Mouse (Mus musculus): ENCODE data around the gene Disp2. TPM values are rescaled to one million over a fixed set of nuclear protein-coding genes. Genes with fewer than 3 reads are reported as not detected.

The Disp2 gene
- polyA plus RNA-seq, 1 experiment from 2014 or later, result 2.3 TPM

DNA sequence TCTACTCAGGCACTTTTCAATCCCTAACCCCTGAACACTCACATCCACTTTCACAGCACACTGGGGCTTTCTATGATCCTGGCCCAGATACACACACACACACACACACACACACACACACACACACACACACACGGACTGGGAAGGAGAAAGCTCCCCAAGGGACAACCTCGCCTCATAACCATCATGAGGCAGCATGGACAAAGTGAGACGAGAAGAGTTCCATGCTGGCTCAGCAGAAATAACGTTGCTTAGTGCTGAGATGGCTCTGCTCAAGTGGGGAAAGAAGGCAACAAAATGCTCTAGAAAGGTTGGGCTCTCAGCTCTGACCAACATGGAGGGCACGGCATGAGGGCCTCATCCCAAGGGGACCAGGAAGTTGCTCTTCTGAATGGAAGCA, 61.7 kb downstream of the Disp2 start:
- ATAC-seq, result no peak
- Histone ChIP-seq H3K4me3 (ENCODE audit: low read length) (no peak overlapping the region), H3K4me2 (ENCODE audit: low read depth, low read length) (no peak overlapping the region), H3K9me3 (ENCODE audit: control insufficient read depth, low read length) (no peaks in the 10 kb centered on the region), H3K4me1 (ENCODE audit: control insufficient read depth, insufficient read depth, low read length) (no peaks in the 10 kb centered on the region), H3K36me3 (ENCODE audit: control insufficient read depth, insufficient read depth, low read length) (no peaks in the 10 kb centered on the region), H3K27me3 (replicated peaks; ENCODE audit: control insufficient read depth, insufficient read depth, low read length) (no peaks in the 10 kb centered on the region), H3K27ac (ENCODE audit: low read length) (no peak overlapping the region), H3K9ac (ENCODE audit: low read depth, low read length) (no peak overlapping the region)
- WGBS, result 74% methylated on average over 5 of the region's 5 CpGs

DNA sequence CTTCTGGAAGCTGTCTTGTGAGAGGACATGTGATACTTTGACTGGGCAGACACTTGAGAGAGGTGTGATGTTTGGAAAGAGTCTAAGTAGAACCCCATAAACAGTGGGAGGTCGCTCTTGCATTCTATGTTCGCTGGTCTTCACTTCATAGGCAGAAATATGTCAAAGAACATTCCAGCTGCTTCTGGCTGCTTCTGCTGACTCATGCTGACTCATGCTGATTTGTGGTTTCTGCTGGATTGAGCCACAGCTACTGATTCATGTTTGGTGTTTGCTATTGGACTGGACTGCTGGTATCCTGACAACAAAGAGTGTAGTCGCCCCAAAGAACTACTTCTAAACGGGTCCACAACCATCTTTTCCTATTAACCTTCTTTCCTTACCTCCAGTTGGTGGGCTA, 62.3 kb downstream of the Disp2 start:
- H3K27me3 ChIP-seq (replicated peaks; ENCODE audit: control insufficient read depth, insufficient read depth, low read length), result no peaks in the 10 kb centered on the region
- H3K27ac ChIP-seq (ENCODE audit: low read length), result no peak overlapping the region
- no peaks in the 10 kb centered on the region for H3K9me3 ChIP-seq (ENCODE audit: control insufficient read depth, low read length)
- no peak overlapping the region for H3K4me2 ChIP-seq (ENCODE audit: low read depth, low read length)
- 83% methylated on average over 4 of the region's 4 CpGs for WGBS
- no peak for ATAC-seq
- H3K36me3 ChIP-seq (ENCODE audit: control insufficient read depth, insufficient read depth, low read length), result no peaks in the 10 kb centered on the region
- H3K4me3 ChIP-seq (ENCODE audit: low read length), result no peak overlapping the region
- no peak overlapping the region for H3K9ac ChIP-seq (ENCODE audit: low read depth, low read length)
- no peaks in the 10 kb centered on the region for H3K4me1 ChIP-seq (ENCODE audit: control insufficient read depth, insufficient read depth, low read length)

DNA sequence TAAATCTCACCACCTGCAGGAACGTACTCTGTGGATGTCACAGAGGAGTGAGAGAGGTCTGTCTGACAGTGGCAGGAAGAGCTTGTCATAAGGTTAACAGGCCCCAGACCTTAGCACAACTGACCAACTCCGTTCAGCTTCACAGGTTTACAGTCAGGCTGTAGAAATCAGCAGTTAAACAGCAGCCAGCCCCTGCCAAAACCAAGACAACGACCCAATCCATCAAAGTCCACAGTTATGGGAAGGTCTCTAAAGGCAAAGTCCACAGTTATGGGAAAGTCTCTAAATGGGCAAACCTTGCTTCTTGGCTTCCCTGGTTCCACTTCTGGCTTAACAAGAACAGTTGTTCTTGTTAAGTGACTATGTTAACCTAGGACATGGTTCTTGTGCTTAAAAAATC, 64.9 kb downstream of the Disp2 start:
- Histone ChIP-seq H3K27ac (ENCODE audit: low read length) (no peak overlapping the region), H3K4me2 (ENCODE audit: low read depth, low read length) (no peak overlapping the region), H3K4me3 (ENCODE audit: low read length) (no peak overlapping the region), H3K27me3 (replicated peaks; ENCODE audit: control insufficient read depth, insufficient read depth, low read length) (no peaks in the 10 kb centered on the region), H3K4me1 (ENCODE audit: control insufficient read depth, insufficient read depth, low read length) (no peaks in the 10 kb centered on the region), H3K36me3 (ENCODE audit: control insufficient read depth, insufficient read depth, low read length) (no peaks in the 10 kb centered on the region), H3K9me3 (ENCODE audit: control insufficient read depth, low read length) (no peaks in the 10 kb centered on the region), H3K9ac (ENCODE audit: low read depth, low read length) (no peak overlapping the region)
- ATAC-seq, result no peak
- WGBS, result 70% methylated on average over 3 of the region's 3 CpGs

DNA sequence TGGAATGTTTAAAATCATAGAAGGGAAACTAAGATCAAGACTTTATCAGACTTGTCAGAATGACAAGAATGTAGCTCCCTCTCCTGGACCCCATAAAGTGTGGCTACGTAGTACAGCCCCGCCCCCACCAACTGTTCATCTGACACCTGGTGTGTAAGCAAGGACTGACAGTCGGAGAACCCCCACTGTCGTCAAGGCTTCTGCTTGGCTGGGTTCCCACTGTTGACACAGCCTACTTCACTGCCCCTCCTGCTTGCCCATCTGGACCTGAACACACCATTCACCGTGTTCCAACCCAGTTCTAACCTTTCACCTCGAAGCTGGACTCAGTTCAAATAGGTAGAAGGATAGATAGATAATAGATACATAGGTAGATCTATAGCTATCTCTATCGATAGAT, 66.7 kb downstream of the Disp2 start:
- H3K4me3 ChIP-seq (ENCODE audit: low read length), result no peak overlapping the region
- peak; percentile 59; the same call in 1 of the 2 replicates for ATAC-seq
- no peak overlapping the region for H3K9ac ChIP-seq (ENCODE audit: low read depth, low read length)
- no peak overlapping the region for H3K4me2 ChIP-seq (ENCODE audit: low read depth, low read length)
- H3K4me1 ChIP-seq (ENCODE audit: control insufficient read depth, insufficient read depth, low read length), result no peaks in the 10 kb centered on the region
- H3K27me3 ChIP-seq (replicated peaks; ENCODE audit: control insufficient read depth, insufficient read depth, low read length), result no peaks in the 10 kb centered on the region
- H3K9me3 ChIP-seq (ENCODE audit: control insufficient read depth, low read length), result no peaks in the 10 kb centered on the region
- no peak overlapping the region for H3K27ac ChIP-seq (ENCODE audit: low read length)
- WGBS, result 41% methylated on average over 7 of the region's 7 CpGs
- no peaks in the 10 kb centered on the region for H3K36me3 ChIP-seq (ENCODE audit: control insufficient read depth, insufficient read depth, low read length)

DNA sequence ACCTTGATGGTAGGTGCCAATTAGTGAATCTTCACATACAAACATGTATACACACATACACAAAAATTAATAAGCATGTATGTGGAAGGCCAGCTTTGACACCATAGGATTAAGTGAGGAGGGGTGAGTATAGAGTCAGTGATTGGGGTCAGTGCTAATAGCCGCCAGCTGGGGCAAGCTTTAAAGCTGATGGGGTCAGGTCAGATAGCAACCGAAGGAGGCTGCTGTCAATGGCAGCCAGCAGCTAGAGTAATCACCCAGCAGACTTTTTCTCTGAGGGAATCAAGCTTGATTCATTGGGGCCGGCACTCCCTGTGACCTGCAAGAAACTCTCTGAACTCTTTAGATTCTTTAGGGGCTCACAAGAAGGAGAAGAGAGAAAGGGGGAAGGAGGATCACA, 72.2 kb downstream of the Disp2 start:
- Histone ChIP-seq H3K9ac (ENCODE audit: low read depth, low read length) (no peak overlapping the region), H3K4me2 (ENCODE audit: low read depth, low read length) (no peak overlapping the region), H3K27ac (ENCODE audit: low read length) (no peak overlapping the region), H3K4me1 (ENCODE audit: control insufficient read depth, insufficient read depth, low read length) (no peaks in the 10 kb centered on the region), H3K4me3 (ENCODE audit: low read length) (no peak overlapping the region), H3K27me3 (replicated peaks; ENCODE audit: control insufficient read depth, insufficient read depth, low read length) (no peaks in the 10 kb centered on the region), H3K36me3 (ENCODE audit: control insufficient read depth, insufficient read depth, low read length) (no peaks in the 10 kb centered on the region), H3K9me3 (ENCODE audit: control insufficient read depth, low read length) (no peaks in the 10 kb centered on the region)
- 31% methylated on average over 3 of the region's 3 CpGs for WGBS
- no peak for ATAC-seq

Other genes with a start within 250 kb of the Disp2 start
- 2.3 and 2.4 TPM in 2 replicates for gene Bmf, start 230.0 kb upstream of the Disp2 start, polyA plus RNA-seq (2015; fragmentation: Nextera tagmentation; extraction: Ambion mirVana)
- 58.4 and 63.6 TPM in 2 replicates for gene Bub1b, start 181.5 kb upstream of the Disp2 start, polyA plus RNA-seq (2015; fragmentation: Nextera tagmentation; extraction: Ambion mirVana)
- 1.8 and 2.0 TPM in 2 replicates for gene Pak6, start 116.4 kb upstream of the Disp2 start, polyA plus RNA-seq (2015; fragmentation: Nextera tagmentation; extraction: Ambion mirVana)
- 0.15 and 0.22 TPM in 2 replicates for gene Ankrd63, start 75.8 kb upstream of the Disp2 start, polyA plus RNA-seq (2015; fragmentation: Nextera tagmentation; extraction: Ambion mirVana)
- gene Plcb2, start 51.3 kb upstream of the Disp2 start, polyA plus RNA-seq (2015; fragmentation: Nextera tagmentation; extraction: Ambion mirVana), result 0.99 and 1.3 TPM in 2 replicates
- gene Inafm2, start 34.0 kb upstream of the Disp2 start, polyA plus RNA-seq (2015; fragmentation: Nextera tagmentation; extraction: Ambion mirVana), result 21.9 and 24.1 TPM in 2 replicates
- 0.93 and 1.2 TPM in 2 replicates for gene Ccdc9b, start 17.1 kb upstream of the Disp2 start, polyA plus RNA-seq (2015; fragmentation: Nextera tagmentation; extraction: Ambion mirVana)
- gene Phgr1, start 7.0 kb upstream of the Disp2 start, polyA plus RNA-seq (2015; fragmentation: Nextera tagmentation; extraction: Ambion mirVana), result 66.6 and 66.9 TPM in 2 replicates
- gene Knstrn, start 34.3 kb downstream of the Disp2 start, polyA plus RNA-seq (2015; fragmentation: Nextera tagmentation; extraction: Ambion mirVana), result 78.5 and 85.7 TPM in 2 replicates
- gene Ivd, start 82.2 kb downstream of the Disp2 start, polyA plus RNA-seq (2015; fragmentation: Nextera tagmentation; extraction: Ambion mirVana), result 41.9 and 51.3 TPM in 2 replicates
- gene Bahd1, start 120.7 kb downstream of the Disp2 start, polyA plus RNA-seq (2015; fragmentation: Nextera tagmentation; extraction: Ambion mirVana), result 3.6 and 4.9 TPM in 2 replicates
- 16.1 and 16.6 TPM in 2 replicates for gene Chst14, start 146.8 kb downstream of the Disp2 start, polyA plus RNA-seq (2015; fragmentation: Nextera tagmentation; extraction: Ambion mirVana)
- 37.6 and 39.9 TPM in 2 replicates for gene Ccdc32, start 249.7 kb downstream of the Disp2 start, polyA plus RNA-seq (2015; fragmentation: Nextera tagmentation; extraction: Ambion mirVana)